Mouse (Mus musculus): ENCODE results near the gene Pax5. TPM values are rescaled to one million over a fixed set of nuclear protein-coding genes. Genes with fewer than 3 reads are reported as not detected.

Pax5 gene
- total and polyA plus RNA-seq, 3 experiments, result not detected

- no peak for TF ChIP-seq TAL1 (IDR thresholded peaks at IDR 0.05; ENCODE audit: low read length)
- no peak for TF ChIP-seq CHD2 (IDR thresholded peaks at IDR 0.05; ENCODE audit: low read length)
- no peak for TF ChIP-seq BHLHE40 (IDR thresholded peaks at IDR 0.05; ENCODE audit: borderline replicate concordance, low read depth, low read length)
- TF ChIP-seq MXI1 (IDR thresholded peaks at IDR 0.05; ENCODE audit: low read depth, low read length), result no peak
- TF ChIP-seq POLR2AphosphoS5 (IDR thresholded peaks at IDR 0.05; ENCODE audit: borderline replicate concordance, low read depth, low read length), result no peak
- TF ChIP-seq ETS1 (IDR thresholded peaks at IDR 0.05; ENCODE audit: low read depth, low read length), result no peak
- no peak for TF ChIP-seq KAT2A (conservative IDR thresholded peaks at IDR 0.05; ENCODE audit: low read depth, low read length)
- TF ChIP-seq CHD1 (IDR thresholded peaks at IDR 0.05; ENCODE audit: low read depth, low read length), result no peak
- no peak for TF ChIP-seq JUND (IDR thresholded peaks at IDR 0.05; ENCODE audit: low read depth, low read length)
- TF ChIP-seq MYC (IDR thresholded peaks at IDR 0.05; ENCODE audit: low read depth, low read length), result no peak
- no peak for TF ChIP-seq GATA1 (IDR thresholded peaks at IDR 0.05; ENCODE audit: low read depth, low read length)
- no peaks in the 10 kb centered on the region for H3K4me1 ChIP-seq (ENCODE audit: control insufficient read depth in 1 of 2, insufficient read depth in 2 of 2, low read length in 2 of 2)
- H3K9me3 ChIP-seq (replicated peaks; ENCODE audit: insufficient read depth, low read length), result no peaks in the 10 kb centered on the region
- no peaks in the 10 kb centered on the region for H3K79me2 ChIP-seq (ENCODE audit: control insufficient read depth, insufficient read depth, low read length, poor library complexity)
- H3K27me3 ChIP-seq (ENCODE audit: control insufficient read depth in 1 of 2, insufficient read depth in 2 of 2, low read length in 2 of 2), result no peaks in the 10 kb centered on the region; a peak in 1 of 4 replicates
- no peak overlapping the region for H3K27ac ChIP-seq (ENCODE audit: control insufficient read depth, low read depth, low read length)
- no peak for DNase-seq (ENCODE audit: low read depth, low spot score)
- no peaks in the 10 kb centered on the region for H3K36me3 ChIP-seq (ENCODE audit: control insufficient read depth in 1 of 2, insufficient read depth in 2 of 2, low read length in 2 of 2)
- H3K4me3 ChIP-seq (ENCODE audit: control insufficient read depth in 1 of 2, insufficient read depth in 1 of 2, low read depth in 2 of 2, low read length in 2 of 2), result no peak overlapping the region
- no peak overlapping the region for H3K9ac ChIP-seq (ENCODE audit: control insufficient read depth, low read depth, low read length, poor library complexity, severe bottlenecking)
Measured at GRCm38 (mm10) chr4:44545669-44546068, 164.6 kb downstream of the Pax5 start.

GRCm38 (mm10) chr4:44544495-44544894 is 165.8 kb downstream of the Pax5 start:
- H3K4me1 ChIP-seq (ENCODE audit: control insufficient read depth in 1 of 2, insufficient read depth in 2 of 2, low read length in 2 of 2), result no peaks in the 10 kb centered on the region
- no peaks in the 10 kb centered on the region for H3K9me3 ChIP-seq (replicated peaks; ENCODE audit: insufficient read depth, low read length)
- H3K79me2 ChIP-seq (ENCODE audit: control insufficient read depth, insufficient read depth, low read length, poor library complexity), result no peaks in the 10 kb centered on the region
- no peak overlapping the region for H3K4me3 ChIP-seq (ENCODE audit: control insufficient read depth in 1 of 2, insufficient read depth in 1 of 2, low read depth in 2 of 2, low read length in 2 of 2)
- H3K9ac ChIP-seq (ENCODE audit: control insufficient read depth, low read depth, low read length, poor library complexity, severe bottlenecking), result no peak overlapping the region
- DNase-seq (ENCODE audit: low read depth, low spot score), result no peak
- no peak overlapping the region for H3K27ac ChIP-seq (ENCODE audit: control insufficient read depth, low read depth, low read length)
- H3K27me3 ChIP-seq (ENCODE audit: control insufficient read depth in 1 of 2, insufficient read depth in 2 of 2, low read length in 2 of 2), result no peaks in the 10 kb centered on the region; a peak in 1 of 4 replicates
- no peaks in the 10 kb centered on the region for H3K36me3 ChIP-seq (ENCODE audit: control insufficient read depth in 1 of 2, insufficient read depth in 2 of 2, low read length in 2 of 2)
- TF ChIP-seq KAT2A (conservative IDR thresholded peaks at IDR 0.05; ENCODE audit: low read depth, low read length), result no peak
- TF ChIP-seq MXI1 (IDR thresholded peaks at IDR 0.05; ENCODE audit: low read depth, low read length), result no peak
- no peak for TF ChIP-seq CTCF (IDR thresholded peaks at IDR 0.05 in 2 of 3, conservative IDR thresholded peaks at IDR 0.05 in 1 of 3; ENCODE audit: control insufficient read depth in 1 of 3, insufficient read depth in 1 of 3, low read depth in 2 of 3, low read length in 3 of 3, poor library complexity in 1 of 3, severe bottlenecking in 1 of 3)
- no peak for TF ChIP-seq USF2 (IDR thresholded peaks at IDR 0.05; ENCODE audit: borderline replicate concordance in 1 of 2, insufficient read depth in 1 of 2, low read depth in 1 of 2, low read length in 2 of 2)
- no peak for TF ChIP-seq CHD2 (IDR thresholded peaks at IDR 0.05; ENCODE audit: low read length)
- TF ChIP-seq MAX (IDR thresholded peaks at IDR 0.05; ENCODE audit: low read length), result no peak
- TF ChIP-seq GABPA (IDR thresholded peaks at IDR 0.05; ENCODE audit: low read depth, low read length), result no peak

- Histone ChIP-seq H3K27ac (ENCODE audit: control insufficient read depth, low read depth, low read length) (no peak overlapping the region), H3K9ac (ENCODE audit: control insufficient read depth, low read depth, low read length, poor library complexity, severe bottlenecking) (no peak overlapping the region), H3K36me3 (ENCODE audit: control insufficient read depth in 1 of 2, insufficient read depth in 2 of 2, low read length in 2 of 2) (no peaks in the 10 kb centered on the region), H3K4me3 (ENCODE audit: control insufficient read depth in 1 of 2, insufficient read depth in 1 of 2, low read depth in 2 of 2, low read length in 2 of 2) (no peak overlapping the region), H3K27me3 (ENCODE audit: control insufficient read depth in 1 of 2, insufficient read depth in 2 of 2, low read length in 2 of 2) (no peaks in the 10 kb centered on the region; a peak in 1 of 4 replicates), H3K79me2 (ENCODE audit: control insufficient read depth, insufficient read depth, low read length, poor library complexity) (no peaks in the 10 kb centered on the region), H3K4me1 (ENCODE audit: control insufficient read depth in 1 of 2, insufficient read depth in 2 of 2, low read length in 2 of 2) (no peaks in the 10 kb centered on the region), H3K9me3 (replicated peaks; ENCODE audit: insufficient read depth, low read length) (no peaks in the 10 kb centered on the region)
- no peak for DNase-seq (ENCODE audit: low read depth, low spot score)
- TF ChIP-seq GABPA (IDR thresholded peaks at IDR 0.05; ENCODE audit: low read depth, low read length) (no peak), SMC3 (IDR thresholded peaks at IDR 0.05; ENCODE audit: low read depth, low read length) (no peak), TAL1 (IDR thresholded peaks at IDR 0.05; ENCODE audit: low read length) (no peak), ZNF384 (IDR thresholded peaks at IDR 0.05; ENCODE audit: low read depth, low read length) (no peak), MAZ (IDR thresholded peaks at IDR 0.05; ENCODE audit: low read depth, low read length) (no peak), ZC3H11A (IDR thresholded peaks at IDR 0.05; ENCODE audit: low read depth, low read length) (no peak)
Measured at GRCm38 (mm10) chr4:44543880-44544279, 166.4 kb downstream of the Pax5 start.

Measured in MEL (cell line).